Mouse (Mus musculus) limb, embryonic 13.5 days (tissue): ENCODE measurements at regions not wholly inside any gene's neighbourhood (a gene's known extent, or its start where the extent isn't known, plus 50 kb on each side); places are given as distances from the start of the nearest gene placed in this dataset.
A peak's percentile ranks its signal among the peaks of the same experiment; 100 is the strongest.

Source experiments
- ATAC-seq: fragments of 200-750 bp; cut with Nextera tagmentation; 2 replicates; pipeline ENCODE4 v1.8.0; 2017; ENCODE audit warnings: low read depth, moderate number of reproducible peaks, moderate TSS enrichment; ENCODE audit not compliant: low FRiP score
- H3K27ac ChIP-seq: fragments of 300-500 bp; sonication (generic); 2 replicates; pipeline ENCODE4 v1.5.1; 2015; ENCODE audit warnings: inconsistent platforms, mild to moderate bottlenecking, moderate library complexity
- H3K27me3 ChIP-seq: fragments of 300-500 bp; sonication (generic); 2 replicates; pipeline ENCODE4 v1.6.1; 2015; ENCODE audit warnings: mild to moderate bottlenecking, inconsistent platforms
- H3K36me3 ChIP-seq: fragments of 300-500 bp; sonication (generic); 2 replicates; pipeline ENCODE4 v1.6.1; 2015; ENCODE audit warnings: inconsistent platforms, mild to moderate bottlenecking, moderate library complexity
- H3K4me1 ChIP-seq: fragments of 300-500 bp; sonication (generic); 2 replicates; pipeline ENCODE4 v1.6.1; 2015; ENCODE audit warnings: inconsistent platforms
- H3K4me2 ChIP-seq: fragments of 300-500 bp; sonication (generic); replicated peaks from 2 replicates; pipeline ENCODE4 v1.6.1; 2015; ENCODE audit warnings: inconsistent platforms, mild to moderate bottlenecking, moderate library complexity
- H3K4me3 ChIP-seq: fragments of 300-500 bp; sonication (generic); 2 replicates; pipeline ENCODE4 v1.5.1; 2015; ENCODE audit warnings: moderate library complexity, mild to moderate bottlenecking, inconsistent platforms
- H3K9ac ChIP-seq: fragments of 300-500 bp; sonication (generic); 2 replicates; pipeline ENCODE4 v1.6.1; 2015; ENCODE audit warnings: mild to moderate bottlenecking, inconsistent platforms
- H3K9me3 ChIP-seq: fragments of 300-500 bp; sonication (generic); 2 replicates; pipeline ENCODE4 v1.6.1; 2016; ENCODE audit warnings: inconsistent platforms
- WGBS: fragments of 180-500 bp; shearing (Covaris S2); methylation state at CpG from one replicate; pipeline ENCODE4 v1.1.7; 2015; 5-methylcytosine and 5-hydroxymethylcytosine counted together

GRCm38 (mm10) chr8:34578043-34578442 lies 466.5 kb upstream of the Gm10131 start:
- Histone ChIP-seq H3K27ac (no peak overlapping the region), H3K9ac (no peak overlapping the region), H3K27me3 (no peaks in the 10 kb centered on the region), H3K4me2 (no peak overlapping the region), H3K4me1 (peaks cover 18% of the 10 kb centered on the region), H3K36me3 (no peaks in the 10 kb centered on the region), H3K9me3 (no peaks in the 10 kb centered on the region), H3K4me3 (no peak overlapping the region)
- 38% methylated on average over 4 of the region's 4 CpGs for WGBS
- ATAC-seq: no peak

GRCm38 (mm10) chr8:34574009-34574408 lies 462.5 kb upstream of the Gm10131 start:
- Histone ChIP-seq H3K27me3 (no peaks in the 10 kb centered on the region), H3K9ac (no peak overlapping the region), H3K4me1 (peaks cover 21% of the 10 kb centered on the region), H3K4me3 (no peak overlapping the region), H3K36me3 (no peaks in the 10 kb centered on the region), H3K4me2 (no peak overlapping the region), H3K9me3 (no peaks in the 10 kb centered on the region), H3K27ac (no peak overlapping the region; the same call in 1 of the 2 replicates)
- ATAC-seq: no peak; the same call in 1 of the 2 replicates
- 29% methylated on average over 3 of the region's 3 CpGs for WGBS

- H3K9ac ChIP-seq: no peak overlapping the region
- no peaks in the 10 kb centered on the region for H3K9me3 ChIP-seq
- peaks cover 21% of the 10 kb centered on the region for H3K4me1 ChIP-seq
- H3K27ac ChIP-seq: peak overlapping the region; percentile 28; the same call in 1 of the 2 replicates
- no peaks in the 10 kb centered on the region for H3K27me3 ChIP-seq
- H3K4me2 ChIP-seq: no peak overlapping the region
- ATAC-seq: no peak; the same call in 1 of the 2 replicates
- 37% methylated on average over 9 of the region's 9 CpGs for WGBS
- no peak overlapping the region for H3K4me3 ChIP-seq
- H3K36me3 ChIP-seq: no peaks in the 10 kb centered on the region
Measured at GRCm38 (mm10) chr8:34573007-34573881, 461.7 kb upstream of the Gm10131 start.

- ATAC-seq: no peak
- H3K36me3 ChIP-seq: no peaks in the 10 kb centered on the region
- no peaks in the 10 kb centered on the region for H3K27me3 ChIP-seq
- 93% methylated on average over 1 of the region's 1 CpGs for WGBS
- H3K4me2 ChIP-seq: no peak overlapping the region
- no peaks in the 10 kb centered on the region for H3K9me3 ChIP-seq
- peaks cover 21% of the 10 kb centered on the region for H3K4me1 ChIP-seq
- H3K27ac ChIP-seq: no peak overlapping the region
- no peak overlapping the region for H3K9ac ChIP-seq
- no peak overlapping the region for H3K4me3 ChIP-seq
Measured at GRCm38 (mm10) chr8:34571736-34572135, 460.2 kb upstream of the Gm10131 start.

- H3K27ac ChIP-seq: no peak overlapping the region
- 21% methylated on average over 8 of the region's 8 CpGs for WGBS
- H3K4me2 ChIP-seq: no peak overlapping the region
- no peaks in the 10 kb centered on the region for H3K27me3 ChIP-seq
- no peak for ATAC-seq
- H3K4me1 ChIP-seq: 0 out of 2 replicates have a peak, but pooled peaks cover 2% of the 10 kb centered on the region
- H3K4me3 ChIP-seq: no peak overlapping the region
- H3K9me3 ChIP-seq: 0 out of 2 replicates have a peak, but pooled peaks cover 2% of the 10 kb centered on the region
- H3K36me3 ChIP-seq: no peaks in the 10 kb centered on the region
- no peak overlapping the region for H3K9ac ChIP-seq
Measured at GRCm38 (mm10) chr8:34562278-34562677, 450.7 kb upstream of the Gm10131 start.

- Histone ChIP-seq H3K4me2 (no peak overlapping the region), H3K36me3 (no peaks in the 10 kb centered on the region), H3K4me1 (peaks cover 11% of the 10 kb centered on the region), H3K27ac (no peak overlapping the region), H3K4me3 (no peak overlapping the region), H3K9ac (no peak overlapping the region), H3K9me3 (no peaks in the 10 kb centered on the region), H3K27me3 (no peaks in the 10 kb centered on the region)
- 81% methylated on average over 5 of the region's 5 CpGs for WGBS
- no peak for ATAC-seq
Measured at GRCm38 (mm10) chr8:34549786-34550185, 438.2 kb upstream of the Gm10131 start.

- Histone ChIP-seq H3K27me3 (no peaks in the 10 kb centered on the region), H3K4me1 (peaks cover 11% of the 10 kb centered on the region), H3K9ac (no peak overlapping the region), H3K4me3 (0 out of 2 replicates have a peak overlapping the region, but pooled peaks have one; percentile 12), H3K9me3 (no peaks in the 10 kb centered on the region), H3K27ac (no peak overlapping the region), H3K36me3 (no peaks in the 10 kb centered on the region), H3K4me2 (peak overlapping the region; percentile 53)
- ATAC-seq: no peak
- 12% methylated on average over 11 of the region's 11 CpGs for WGBS
Measured at GRCm38 (mm10) chr8:34546815-34547214, 435.3 kb upstream of the Gm10131 start.

- 86% methylated on average over 3 of the region's 3 CpGs for WGBS
- Histone ChIP-seq H3K9me3 (no peaks in the 10 kb centered on the region), H3K4me3 (no peak overlapping the region), H3K4me2 (no peak overlapping the region), H3K27ac (no peak overlapping the region), H3K9ac (no peak overlapping the region), H3K27me3 (no peaks in the 10 kb centered on the region), H3K4me1 (peaks cover 14% of the 10 kb centered on the region), H3K36me3 (no peaks in the 10 kb centered on the region)
- no peak for ATAC-seq
Measured at GRCm38 (mm10) chr8:34542361-34543038, 431.0 kb upstream of the Gm10131 start.

GRCm38 (mm10) chr8:34539232-34539631 lies 427.7 kb upstream of the Gm10131 start:
- WGBS: 42% methylated on average over 4 of the region's 4 CpGs
- Histone ChIP-seq H3K27me3 (no peaks in the 10 kb centered on the region; the same call in 1 of the 2 replicates), H3K4me3 (no peak overlapping the region)

GRCm38 (mm10) chr8:34535434-34535833 lies 423.9 kb upstream of the Gm10131 start:
- H3K4me2 ChIP-seq: no peak overlapping the region
- no peak overlapping the region for H3K9ac ChIP-seq
- peaks cover 14% of the 10 kb centered on the region for H3K4me1 ChIP-seq
- H3K4me3 ChIP-seq: no peak overlapping the region
- 78% methylated on average over 3 of the region's 3 CpGs for WGBS
- H3K27ac ChIP-seq: no peak overlapping the region
- H3K27me3 ChIP-seq: peaks cover 5% of the 10 kb centered on the region
- H3K9me3 ChIP-seq: no peaks in the 10 kb centered on the region
- H3K36me3 ChIP-seq: no peaks in the 10 kb centered on the region
- no peak for ATAC-seq

More at GRCm38 (mm10) chr8:34539232-34539631, 427.7 kb upstream of the Gm10131 start:
- Histone ChIP-seq H3K36me3 (no peaks in the 10 kb centered on the region), H3K9ac (no peak overlapping the region), H3K4me1 (peaks cover 5% of the 10 kb centered on the region), H3K27ac (no peak overlapping the region), H3K4me2 (no peak overlapping the region), H3K9me3 (no peaks in the 10 kb centered on the region)
- peak; percentile 15; the same call in 1 of the 2 replicates for ATAC-seq

- H3K27ac ChIP-seq: no peak overlapping the region
- peaks cover 5% of the 10 kb centered on the region for H3K27me3 ChIP-seq
- no peak overlapping the region for H3K9ac ChIP-seq
- 83% methylated on average over 4 of the region's 4 CpGs for WGBS
- H3K4me2 ChIP-seq: no peak overlapping the region
- H3K4me1 ChIP-seq: peaks cover 9% of the 10 kb centered on the region
- no peaks in the 10 kb centered on the region for H3K9me3 ChIP-seq
- H3K4me3 ChIP-seq: no peak overlapping the region
- no peak for ATAC-seq
- no peaks in the 10 kb centered on the region for H3K36me3 ChIP-seq
Measured at GRCm38 (mm10) chr8:34533421-34533820, 421.9 kb upstream of the Gm10131 start.
